Mouse (Mus musculus) hindbrain, embryonic 14.5 days (tissue): ENCODE results near the gene Tmem245. TPM values are rescaled to one million over a fixed set of nuclear protein-coding genes. Genes with fewer than 3 reads are reported as not detected.

ENCODE experiments used
- ATAC-seq: fragments of 200-750 bp; cut with Nextera tagmentation; 2 replicates; pipeline ENCODE4 v1.8.0; 2017; ENCODE audit warnings: moderate number of reproducible peaks, mild to moderate bottlenecking, moderate TSS enrichment, moderate library complexity; ENCODE audit not compliant: low FRiP score
- DNase-seq: peaks from one replicate; pipeline ENCODE4 v3.0.0-alpha.2; 2015; ENCODE audit warnings: low spot score
- H3K27ac ChIP-seq: fragments of 300-500 bp; sonication (generic); 2 replicates; pipeline ENCODE4 v1.5.1; 2014; ENCODE audit warnings: mild to moderate bottlenecking, moderate library complexity
- H3K27me3 ChIP-seq: fragments of 300-500 bp; sonication (generic); 2 replicates; pipeline ENCODE4 v1.6.1; 2014; ENCODE audit warnings: mild to moderate bottlenecking, low read length, mixed read lengths; ENCODE audit not compliant: control insufficient read depth, insufficient read depth
- H3K36me3 ChIP-seq: fragments of 300-500 bp; sonication (generic); replicated peaks from 2 replicates; pipeline ENCODE4 v1.6.1; 2014; ENCODE audit not compliant: control insufficient read depth, insufficient read depth
- H3K4me1 ChIP-seq: fragments of 300-500 bp; sonication (generic); replicated peaks from 2 replicates; pipeline ENCODE4 v1.6.1; 2014; ENCODE audit warnings: antibody characterized with exemption, low read length, mixed read lengths; ENCODE audit not compliant: control insufficient read depth, insufficient read depth
- H3K4me2 ChIP-seq: fragments of 300-500 bp; sonication (generic); replicated peaks from 2 replicates; pipeline ENCODE4 v1.6.1; 2014; ENCODE audit warnings: mild to moderate bottlenecking, moderate library complexity
- H3K4me3 ChIP-seq: fragments of 300-500 bp; sonication (generic); replicated peaks from 2 replicates; pipeline ENCODE4 v1.5.1; 2014; ENCODE audit warnings: mild to moderate bottlenecking, low read length
- H3K9ac ChIP-seq: fragments of 300-500 bp; sonication (generic); 2 replicates; pipeline ENCODE4 v1.6.1; 2014
- H3K9me3 ChIP-seq: fragments of 300-500 bp; sonication (generic); 2 replicates; pipeline ENCODE4 v1.6.1; 2016; ENCODE audit warnings: low read length; ENCODE audit not compliant: control insufficient read depth
- WGBS: fragments of 180-500 bp; shearing (Covaris S2); extraction: QIAGEN DNeasy Blood & Tissue Kit; methylation state at CpG from one replicate; pipeline ENCODE4 v1.1.7; 2014; 5-methylcytosine and 5-hydroxymethylcytosine counted together
- polyA plus RNA-seq: library from polyadenylated mRNA; unstranded; fragments of >200 nt; fragmentation: Nextera tagmentation; extraction: Ambion mirVana; gene quantifications from 2 replicates; pipeline ENCODE4 v1.2.1, GENCODE M21; 2014

Tmem245 gene
- polyA plus RNA-seq, 1 experiment from 2014 or later, result 10.5 TPM

DNA sequence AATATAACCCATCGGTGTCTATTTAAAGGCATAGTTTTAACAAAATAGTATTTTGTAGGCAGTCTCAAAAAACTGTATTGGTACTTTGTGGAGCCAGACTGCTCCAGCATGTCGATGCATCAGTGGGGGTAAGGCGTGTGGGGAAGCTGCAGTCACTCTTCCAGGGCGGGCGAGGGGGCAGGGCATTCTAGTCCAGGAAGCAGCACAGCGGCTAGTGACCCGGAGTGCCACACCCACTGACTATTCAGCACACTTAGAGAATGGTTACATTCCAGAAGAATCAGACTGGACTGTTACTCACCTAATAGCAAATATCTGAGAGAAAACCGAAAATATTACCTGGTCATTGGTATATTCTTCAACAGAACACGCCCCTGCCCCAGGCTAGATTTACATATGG is 10.3 kb upstream of the Tmem245 start:
- Histone ChIP-seq H3K4me3 (no peak overlapping the region), H3K27me3 (no peaks in the 10 kb centered on the region), H3K9ac (no peak overlapping the region), H3K36me3 (peaks cover 26% of the 10 kb centered on the region), H3K4me2 (no peak overlapping the region), H3K9me3 (no peaks in the 10 kb centered on the region), H3K4me1 (no peaks in the 10 kb centered on the region), H3K27ac (no peak overlapping the region)
- no peak for ATAC-seq
- no peak for DNase-seq
- 67% methylated on average over 9 of the region's 9 CpGs for WGBS

GRCm38 (mm10) chr4:56953235-56953634 is 6.0 kb upstream of the Tmem245 start:
- no peaks in the 10 kb centered on the region for H3K36me3 ChIP-seq
- H3K9me3 ChIP-seq, result no peaks in the 10 kb centered on the region
- H3K27me3 ChIP-seq, result no peaks in the 10 kb centered on the region
- no peak overlapping the region for H3K4me3 ChIP-seq
- ATAC-seq, result no peak
- no peak overlapping the region for H3K27ac ChIP-seq
- H3K4me1 ChIP-seq, result no peaks in the 10 kb centered on the region
- no peak overlapping the region for H3K4me2 ChIP-seq
- WGBS, result 63% methylated on average over 6 of the region's 6 CpGs
- no peak overlapping the region for H3K9ac ChIP-seq
- DNase-seq, result no peak

GRCm38 (mm10) chr4:56951701-56952100 is 4.5 kb upstream of the Tmem245 start:
- H3K9me3 ChIP-seq, result no peaks in the 10 kb centered on the region
- no peak overlapping the region for H3K9ac ChIP-seq
- WGBS, result 85% methylated on average over 3 of the region's 3 CpGs
- H3K4me1 ChIP-seq, result no peaks in the 10 kb centered on the region
- ATAC-seq (no peak), DNase-seq (no peak)
- no peaks in the 10 kb centered on the region for H3K36me3 ChIP-seq
- H3K27ac ChIP-seq, result no peak overlapping the region
- no peak overlapping the region for H3K4me3 ChIP-seq
- no peak overlapping the region for H3K4me2 ChIP-seq
- no peaks in the 10 kb centered on the region for H3K27me3 ChIP-seq

DNA sequence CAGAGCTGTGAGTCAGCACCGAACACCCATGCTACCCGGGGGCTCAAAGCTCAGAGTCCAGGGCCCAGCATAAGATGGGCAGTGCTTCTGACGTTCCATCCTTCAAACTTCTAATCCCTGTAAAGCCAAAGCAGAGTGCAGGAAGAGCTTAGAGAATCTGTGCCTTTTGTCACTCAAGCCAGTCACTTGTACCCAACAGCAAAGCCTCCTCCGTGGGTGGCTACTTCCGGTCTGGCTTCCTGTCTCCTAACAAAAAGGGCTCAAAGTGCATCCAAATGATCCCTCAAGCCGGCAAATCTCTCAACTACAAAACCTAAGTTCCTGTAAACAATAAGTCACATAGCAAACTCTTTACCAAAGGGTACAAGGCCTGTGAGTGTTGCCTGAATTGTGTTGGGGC is 2.3 kb upstream of the Tmem245 start:
- no peaks in the 10 kb centered on the region for H3K9me3 ChIP-seq
- DNase-seq, result no peak
- no peak for ATAC-seq
- no peak overlapping the region for H3K9ac ChIP-seq
- no peaks in the 10 kb centered on the region for H3K36me3 ChIP-seq
- no peak overlapping the region for H3K4me2 ChIP-seq
- H3K27me3 ChIP-seq, result no peaks in the 10 kb centered on the region
- H3K27ac ChIP-seq, result no peak overlapping the region
- H3K4me1 ChIP-seq, result peaks cover 16% of the 10 kb centered on the region
- no peak overlapping the region for H3K4me3 ChIP-seq
- 73% methylated on average over 6 of the region's 6 CpGs for WGBS

- no peaks in the 10 kb centered on the region for H3K36me3 ChIP-seq
- peak overlapping the region; percentile 92 for H3K4me2 ChIP-seq
- H3K9me3 ChIP-seq, result no peaks in the 10 kb centered on the region
- H3K27me3 ChIP-seq, result no peaks in the 10 kb centered on the region
- H3K9ac ChIP-seq, result peak overlapping the region; percentile 68
- DNase-seq (peak; percentile 26), ATAC-seq (no peak)
- WGBS, result under 1% methylated on average over 14 of the region's 14 CpGs
- peak overlapping the region; percentile 58 for H3K4me3 ChIP-seq
- no peak overlapping the region for H3K27ac ChIP-seq
- H3K4me1 ChIP-seq, result peaks cover 16% of the 10 kb centered on the region
These were observed 1.1 kb downstream of the Tmem245 start for GRCm38 (mm10) chr4:56946180-56946579.

DNA sequence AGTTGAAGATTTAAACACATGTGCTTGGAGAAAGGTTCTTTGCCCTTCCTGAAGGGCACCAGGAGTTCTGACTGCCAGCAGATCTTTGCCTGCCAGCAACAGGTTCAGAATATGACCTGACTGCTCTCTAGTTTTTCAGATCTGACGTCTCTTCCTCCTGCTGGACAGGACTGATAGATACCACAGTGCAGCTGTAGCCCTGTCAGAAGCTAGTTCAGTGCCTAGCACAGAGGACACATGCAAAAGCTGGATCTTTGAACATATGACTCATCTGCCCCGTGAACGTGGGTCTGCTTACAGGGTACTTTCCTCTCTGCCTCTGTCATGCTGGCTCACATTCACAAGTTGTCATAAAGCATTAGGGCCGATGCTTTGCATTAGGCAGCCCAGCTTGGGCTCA is 3.0 kb downstream of the Tmem245 start:
- DNase-seq, result no peak
- WGBS, result 69% methylated on average over 4 of the region's 4 CpGs
- H3K27ac ChIP-seq, result no peak overlapping the region
- H3K4me3 ChIP-seq, result no peak overlapping the region
- H3K27me3 ChIP-seq, result no peaks in the 10 kb centered on the region
- no peak for ATAC-seq
- no peak overlapping the region for H3K4me2 ChIP-seq
- H3K36me3 ChIP-seq, result no peaks in the 10 kb centered on the region
- H3K9ac ChIP-seq, result no peak overlapping the region
- H3K4me1 ChIP-seq, result peaks cover 16% of the 10 kb centered on the region
- H3K9me3 ChIP-seq, result no peaks in the 10 kb centered on the region

GRCm38 (mm10) chr4:56943258-56943657 is 4.0 kb downstream of the Tmem245 start:
- no peak for ATAC-seq
- no peak overlapping the region for H3K27ac ChIP-seq
- WGBS, result 35% methylated on average over 1 of the region's 1 CpGs

GRCm38 (mm10) chr4:56942567-56942966 is 4.7 kb downstream of the Tmem245 start:
- Histone ChIP-seq H3K4me1 (peaks cover 16% of the 10 kb centered on the region), H3K9me3 (no peaks in the 10 kb centered on the region), H3K27me3 (no peaks in the 10 kb centered on the region), H3K4me3 (no peak overlapping the region), H3K36me3 (no peaks in the 10 kb centered on the region), H3K27ac (no peak overlapping the region), H3K4me2 (no peak overlapping the region), H3K9ac (no peak overlapping the region)
- no peak for ATAC-seq
- WGBS, result 90% methylated on average over 1 of the region's 1 CpGs
- no peak for DNase-seq

More at GRCm38 (mm10) chr4:56943258-56943657, 4.0 kb downstream of the Tmem245 start:
- DNase-seq, result no peak
- Histone ChIP-seq H3K36me3 (no peaks in the 10 kb centered on the region), H3K4me2 (no peak overlapping the region), H3K9ac (no peak overlapping the region), H3K9me3 (no peaks in the 10 kb centered on the region), H3K4me1 (peaks cover 16% of the 10 kb centered on the region), H3K4me3 (no peak overlapping the region), H3K27me3 (no peaks in the 10 kb centered on the region)

GRCm38 (mm10) chr4:56941481-56941880 is 5.8 kb downstream of the Tmem245 start:
- ATAC-seq, result no peak
- no peak overlapping the region for H3K4me3 ChIP-seq

GRCm38 (mm10) chr4:56937136-56937535 is 10.1 kb downstream of the Tmem245 start:
- WGBS, result 70% methylated on average over 6 of the region's 6 CpGs
- no peaks in the 10 kb centered on the region for H3K27me3 ChIP-seq
- H3K9me3 ChIP-seq, result no peaks in the 10 kb centered on the region
- no peak overlapping the region for H3K9ac ChIP-seq
- ATAC-seq, result no peak
- DNase-seq, result no peak
- H3K4me1 ChIP-seq, result no peaks in the 10 kb centered on the region
- no peak overlapping the region for H3K27ac ChIP-seq
- H3K4me2 ChIP-seq, result no peak overlapping the region
- H3K36me3 ChIP-seq, result peaks cover 19% of the 10 kb centered on the region
- H3K4me3 ChIP-seq, result no peak overlapping the region

More at GRCm38 (mm10) chr4:56941481-56941880, 5.8 kb downstream of the Tmem245 start:
- H3K27ac ChIP-seq, result no peak overlapping the region
- no peak overlapping the region for H3K4me2 ChIP-seq
- H3K9me3 ChIP-seq, result no peaks in the 10 kb centered on the region
- peaks cover 15% of the 10 kb centered on the region for H3K4me1 ChIP-seq
- 34% methylated on average over 4 of the region's 4 CpGs for WGBS
- no peak overlapping the region for H3K9ac ChIP-seq
- H3K27me3 ChIP-seq, result no peaks in the 10 kb centered on the region
- no peaks in the 10 kb centered on the region for H3K36me3 ChIP-seq
- DNase-seq, result no peak
